Mouse (Mus musculus) liver, embryonic 11.5 days (tissue): ENCODE measurements around the gene Olfr314. TPM values are rescaled to one million over a fixed set of nuclear protein-coding genes. Genes with fewer than 3 reads are reported as not detected.
"Not testable (repeated sequence)": the region's sequence is repeated elsewhere in the genome, so short reads cannot be mapped to it uniquely, and the experiment has no call there.

Experiments
- ATAC-seq: fragments of 200-750 bp; cut with Nextera tagmentation; replicated peaks from 2 replicates; pipeline ENCODE4 v1.8.0; 2017; ENCODE audit warnings: moderate number of reproducible peaks, mild to moderate bottlenecking, moderate TSS enrichment, moderate library complexity; ENCODE audit not compliant: low FRiP score
- DNase-seq: peaks from one replicate; pipeline ENCODE4 v3.0.0-alpha.2; 2017; ENCODE audit warnings: low spot score
- H3K27ac ChIP-seq: fragments of 300-500 bp; sonication (generic); 2 replicates; pipeline ENCODE4 v1.5.1; 2014; ENCODE audit warnings: mild to moderate bottlenecking, low read depth, low read length, control low read depth
- H3K27me3 ChIP-seq: fragments of 300-500 bp; sonication (generic); replicated peaks from 2 replicates; pipeline ENCODE4 v1.6.1; 2014; ENCODE audit warnings: low read length, mixed read lengths; ENCODE audit not compliant: control insufficient read depth, insufficient read depth
- H3K36me3 ChIP-seq: fragments of 300-500 bp; sonication (generic); 2 replicates; pipeline ENCODE4 v1.6.1; 2014; ENCODE audit warnings: mild to moderate bottlenecking, low read length, moderate library complexity, mixed read lengths; ENCODE audit not compliant: control insufficient read depth, insufficient read depth
- H3K4me1 ChIP-seq: fragments of 300-500 bp; sonication (generic); replicated peaks from 2 replicates; pipeline ENCODE4 v1.6.1; 2014; ENCODE audit warnings: low read length, mixed read lengths; ENCODE audit not compliant: control insufficient read depth, insufficient read depth
- H3K4me2 ChIP-seq: fragments of 300-500 bp; sonication (generic); 2 replicates; pipeline ENCODE4 v1.6.1; 2014; ENCODE audit warnings: mild to moderate bottlenecking, control low read depth, moderate library complexity
- H3K4me3 ChIP-seq: fragments of 300-500 bp; sonication (generic); 2 replicates; pipeline ENCODE4 v1.5.1; 2014; ENCODE audit warnings: low read depth, low read length, control low read depth
- H3K9ac ChIP-seq: fragments of 300-500 bp; sonication (generic); 2 replicates; pipeline ENCODE4 v1.6.1; 2014; ENCODE audit warnings: low read depth, low read length, control low read depth
- H3K9me3 ChIP-seq: fragments of 300-500 bp; sonication (generic); 2 replicates; pipeline ENCODE4 v1.6.1; 2016; ENCODE audit warnings: low read length, inconsistent platforms, mixed read lengths; ENCODE audit not compliant: control insufficient read depth
- WGBS: fragments of 180-500 bp; shearing (Covaris S2); extraction: QIAGEN DNeasy Blood & Tissue Kit; methylation state at CpG from one replicate; pipeline ENCODE4 v1.1.7; 2014; 5-methylcytosine and 5-hydroxymethylcytosine counted together
- polyA plus RNA-seq: library from polyadenylated mRNA; unstranded; fragments of >200 nt; fragmentation: Nextera tagmentation; extraction: Ambion mirVana; gene quantifications from 2 replicates; pipeline ENCODE4 v1.2.1, GENCODE M21; 2014

Olfr314 gene
- not detected in 2 replicates for polyA plus RNA-seq

DNA sequence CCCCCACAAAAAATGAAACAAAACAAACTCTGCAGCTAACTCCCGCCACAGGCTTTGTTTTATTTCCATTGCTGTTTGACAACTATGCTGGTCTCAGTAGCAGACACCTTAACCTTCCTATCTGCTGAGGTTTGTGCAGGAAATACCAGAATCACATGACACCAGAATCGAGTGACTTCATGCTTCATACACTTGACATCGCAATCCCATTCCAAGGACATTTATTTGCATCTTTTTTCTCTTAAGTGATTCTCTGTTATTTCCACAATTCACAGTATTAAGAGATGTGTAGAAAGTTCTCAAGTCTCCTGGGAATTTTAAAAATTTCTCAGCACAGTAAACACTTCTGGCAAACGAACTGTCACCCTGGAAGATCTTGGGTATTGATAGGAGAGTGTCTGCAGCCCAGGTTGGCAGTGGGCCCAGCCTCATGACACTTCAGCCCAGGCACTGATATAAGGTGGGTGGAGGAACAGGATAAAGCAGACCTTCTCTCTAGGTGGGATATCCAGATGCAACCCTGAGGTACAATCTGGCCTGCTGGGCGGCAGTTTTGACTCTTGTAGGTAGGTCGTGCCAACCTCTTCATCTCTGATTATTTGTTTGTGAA lies at the start of gene Olfr314:
Gene Olfr314, plus strand, starts transcription at position 473 of the 610 bp plus-strand sequence.
- ATAC-seq = no peak
- WGBS = 65% methylated on average over 6 of the region's 6 CpGs
- H3K4me2 ChIP-seq = no peak within 1 kb of the TSS

DNA sequence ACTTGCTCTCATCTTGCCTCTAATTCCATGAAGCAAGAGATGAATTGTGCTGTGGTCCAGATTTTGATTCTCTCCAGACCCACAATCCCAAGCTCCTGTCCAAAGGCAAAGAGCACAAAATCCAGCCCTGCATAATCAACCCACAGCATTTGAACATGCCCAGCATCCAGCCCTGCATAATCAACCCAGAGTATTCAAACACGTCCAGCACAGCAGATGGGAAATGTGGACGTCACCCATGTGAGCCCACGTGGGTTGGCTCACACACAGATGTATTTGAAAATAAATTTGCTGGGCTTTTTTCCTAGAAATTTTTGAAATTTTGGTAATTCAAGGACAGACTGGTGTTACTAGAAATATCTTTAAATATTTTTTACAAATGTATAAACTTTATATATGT lies 49.4 kb upstream of the Olfr314 start:
- Histone ChIP-seq H3K9me3 (no peaks in the 10 kb centered on the region), H3K27me3 (no peaks in the 10 kb centered on the region), H3K4me2 (no peak overlapping the region), H3K4me3 (no peak overlapping the region), H3K9ac (no peak overlapping the region), H3K27ac (no peak overlapping the region), H3K4me1 (no peaks in the 10 kb centered on the region), H3K36me3 (no peaks in the 10 kb centered on the region)
- DNase-seq = no peak
- WGBS = 63% methylated on average over 3 of the region's 3 CpGs
- no peak for ATAC-seq

More for the DNA sequence above, at the start of gene Olfr314:
- Histone ChIP-seq H3K27me3 (no peaks in the 10 kb centered on the region), H3K9ac (no peak within 1 kb of the TSS), H3K36me3 (no peaks in the 10 kb centered on the region), H3K9me3 (no peaks in the 10 kb centered on the region), H3K4me3 (no peak within 1 kb of the TSS), H3K27ac (no peak within 1 kb of the TSS), H3K4me1 (no peaks in the 10 kb centered on the region)
- no peak for DNase-seq

DNA sequence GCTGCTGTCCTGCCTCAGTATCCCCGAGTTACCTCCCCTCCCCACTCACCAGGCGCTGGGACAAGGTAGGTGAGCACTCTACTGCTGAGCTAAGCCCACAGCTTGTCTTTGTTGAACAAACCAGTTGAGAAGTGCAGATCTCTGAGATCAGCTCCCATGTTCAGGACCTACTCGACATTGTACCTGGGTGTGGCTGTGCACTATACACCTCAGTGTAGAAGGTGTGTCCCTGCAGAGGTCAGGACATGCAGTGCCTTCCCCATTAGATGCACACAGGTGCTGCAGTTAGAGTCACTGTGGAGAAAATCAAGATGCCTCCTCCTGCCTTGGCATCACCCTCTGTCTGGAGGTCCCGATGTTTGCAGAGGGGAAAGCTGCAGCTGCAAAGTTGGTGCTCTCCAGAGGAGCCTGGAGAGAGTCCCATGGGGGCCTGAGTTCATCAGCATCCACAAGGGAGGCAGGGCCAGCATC lies 43.9 kb upstream of the Olfr314 start, which contains the start of gene Olfr317:
Gene Olfr317, minus strand, starts transcription at position 421 of the 471 bp plus-strand sequence.
- Histone ChIP-seq H3K9ac (no peak within 1 kb of the TSS), H3K9me3 (no peaks in the 10 kb centered on the region), H3K4me1 (no peaks in the 10 kb centered on the region), H3K4me3 (no peak within 1 kb of the TSS), H3K4me2 (no peak within 1 kb of the TSS), H3K27ac (no peak within 1 kb of the TSS), H3K27me3 (no peaks in the 10 kb centered on the region), H3K36me3 (no peaks in the 10 kb centered on the region)
- no peak for ATAC-seq
- 64% methylated on average over 4 of the region's 4 CpGs for WGBS
- no peak for DNase-seq

DNA sequence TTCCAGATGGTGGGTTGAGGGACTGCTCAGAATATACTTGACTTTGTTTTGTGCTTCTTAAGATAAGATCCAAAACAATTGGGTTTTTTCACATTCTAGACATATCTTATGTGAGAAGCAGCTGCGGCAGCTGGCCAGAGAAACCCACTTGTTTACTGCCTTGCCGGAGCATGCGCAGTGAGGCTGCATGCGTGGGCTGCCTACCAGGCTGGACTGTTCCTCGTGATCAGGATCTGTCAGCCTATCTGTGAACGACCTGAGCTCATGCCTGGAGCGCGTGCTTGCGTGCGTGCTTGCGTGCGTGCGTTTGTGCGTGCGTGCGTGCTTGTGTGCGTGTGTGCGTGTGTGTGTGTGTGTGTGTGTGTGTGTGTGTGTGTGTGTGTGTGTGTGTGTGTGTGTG lies 31.7 kb upstream of the Olfr314 start:
- not testable (repeated sequence) for H3K4me1 ChIP-seq, H3K27me3 ChIP-seq, ATAC-seq, H3K9ac ChIP-seq, DNase-seq, H3K27ac ChIP-seq, H3K4me3 ChIP-seq, H3K36me3 ChIP-seq, H3K4me2 ChIP-seq, H3K9me3 ChIP-seq
- 84% methylated on average over 18 of the region's 18 CpGs for WGBS

- no peak within 1 kb of the TSS for H3K4me3 ChIP-seq
- ATAC-seq = no peak
These were observed 30.3 kb upstream of the Olfr314 start, which contains the start of gene Olfr316 for GRCm38 (mm10) chr11:58752434-58752833. Olfr316 (plus strand) TSS chr11:58752734.

DNA sequence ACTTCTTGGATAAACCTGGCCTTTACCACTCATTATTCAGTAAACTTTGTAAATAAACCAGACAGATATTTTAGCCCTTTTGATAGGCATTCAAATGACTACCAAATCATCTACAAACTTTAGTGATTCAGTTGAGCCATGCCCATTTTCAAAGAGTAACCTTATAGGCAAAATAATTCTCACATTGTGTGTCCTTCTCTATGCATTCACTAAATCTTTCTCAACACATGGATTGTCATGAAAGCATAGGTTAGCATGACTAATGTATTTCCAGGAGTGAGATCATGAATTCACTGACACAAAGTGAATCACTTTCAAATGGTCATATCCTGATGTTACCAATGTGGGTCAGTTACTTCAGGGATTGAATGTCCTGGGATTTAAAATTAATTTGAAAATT lies 9.9 kb upstream of the Olfr314 start, which contains the start of gene Olfr315:
Gene Olfr315, plus strand, starts transcription at position 301 of the 400 bp plus-strand sequence.
- DNase-seq (no peak), ATAC-seq (no peak)
- Histone ChIP-seq H3K4me1 (no peaks in the 10 kb centered on the region), H3K4me3 (no peak within 1 kb of the TSS), H3K4me2 (no peak within 1 kb of the TSS), H3K36me3 (no peaks in the 10 kb centered on the region), H3K27ac (no peak within 1 kb of the TSS), H3K9ac (no peak within 1 kb of the TSS), H3K9me3 (no peaks in the 10 kb centered on the region), H3K27me3 (no peaks in the 10 kb centered on the region)

More at GRCm38 (mm10) chr11:58752434-58752833, 30.3 kb upstream of the Olfr314 start, which contains the start of gene Olfr316:
- H3K36me3 ChIP-seq = no peaks in the 10 kb centered on the region
- H3K4me1 ChIP-seq = no peaks in the 10 kb centered on the region
- 84% methylated on average over 2 of the region's 2 CpGs for WGBS
- H3K27ac ChIP-seq = no peak within 1 kb of the TSS
- no peak for DNase-seq
- no peak within 1 kb of the TSS for H3K9ac ChIP-seq
- H3K9me3 ChIP-seq = no peaks in the 10 kb centered on the region
- H3K27me3 ChIP-seq = no peaks in the 10 kb centered on the region
- H3K4me2 ChIP-seq = no peak within 1 kb of the TSS

DNA sequence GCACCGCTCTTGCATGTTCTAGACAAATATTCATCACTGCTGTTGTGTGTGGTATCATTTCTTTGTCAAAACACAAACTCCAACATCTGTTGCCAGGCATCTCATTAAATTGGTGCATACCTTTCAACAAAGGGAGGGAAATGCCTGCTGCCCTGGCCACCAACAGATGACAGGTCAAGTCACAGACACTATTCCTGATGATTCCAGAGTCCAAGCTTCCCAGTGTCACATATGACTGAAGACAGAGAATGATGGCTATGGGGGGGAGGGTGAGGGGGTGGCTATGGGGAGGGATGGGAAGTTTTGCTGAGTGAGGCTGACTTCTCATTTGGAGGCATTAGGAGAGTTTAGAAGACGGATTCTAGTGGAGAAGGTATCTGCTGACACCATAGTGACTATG lies 1.4 kb downstream of the Olfr314 start:
- Histone ChIP-seq H3K4me2 (no peak overlapping the region), H3K27me3 (no peaks in the 10 kb centered on the region), H3K9ac (no peak overlapping the region), H3K4me1 (no peaks in the 10 kb centered on the region), H3K4me3 (no peak overlapping the region), H3K27ac (no peak overlapping the region), H3K9me3 (no peaks in the 10 kb centered on the region), H3K36me3 (no peaks in the 10 kb centered on the region)
- DNase-seq (no peak), ATAC-seq (no peak)
- 68% methylated on average over 2 of the region's 2 CpGs for WGBS

DNA sequence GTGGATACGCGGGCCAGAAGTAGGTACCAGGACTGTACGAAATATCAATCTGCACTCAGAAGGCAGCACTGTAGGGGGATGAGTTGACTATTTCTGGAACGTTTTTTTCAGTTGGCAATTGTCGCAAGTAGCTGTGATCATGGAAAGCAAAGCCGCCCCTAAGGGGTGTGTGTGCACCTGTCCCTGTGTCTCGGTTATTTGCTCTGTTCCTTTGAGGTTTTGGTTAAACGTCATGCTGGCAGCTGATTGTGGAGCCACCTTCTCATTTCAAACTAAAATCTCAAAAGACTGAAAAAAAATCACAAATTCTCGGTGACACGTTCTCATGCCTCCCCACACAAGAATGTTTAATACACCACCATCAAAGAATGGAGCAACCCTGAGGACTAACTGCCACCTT lies 4.9 kb downstream of the Olfr314 start:
- WGBS = 81% methylated on average over 10 of the region's 10 CpGs
- Histone ChIP-seq H3K36me3 (no peaks in the 10 kb centered on the region), H3K4me1 (no peaks in the 10 kb centered on the region), H3K9ac (no peak overlapping the region), H3K27me3 (no peaks in the 10 kb centered on the region), H3K4me2 (no peak overlapping the region), H3K4me3 (no peak overlapping the region), H3K9me3 (no peaks in the 10 kb centered on the region), H3K27ac (no peak overlapping the region)
- DNase-seq (no peak), ATAC-seq (no peak)

GRCm38 (mm10) chr11:58788346-58788745 lies 5.6 kb downstream of the Olfr314 start:
- Histone ChIP-seq H3K27ac (no peak overlapping the region), H3K9me3 (no peaks in the 10 kb centered on the region), H3K27me3 (no peaks in the 10 kb centered on the region), H3K4me3 (no peak overlapping the region), H3K4me1 (no peaks in the 10 kb centered on the region), H3K36me3 (no peaks in the 10 kb centered on the region), H3K9ac (no peak overlapping the region), H3K4me2 (no peak overlapping the region)
- ATAC-seq = no peak
- DNase-seq = no peak
- WGBS = 70% methylated on average over 8 of the region's 8 CpGs
